In the genomic region with DNA sequence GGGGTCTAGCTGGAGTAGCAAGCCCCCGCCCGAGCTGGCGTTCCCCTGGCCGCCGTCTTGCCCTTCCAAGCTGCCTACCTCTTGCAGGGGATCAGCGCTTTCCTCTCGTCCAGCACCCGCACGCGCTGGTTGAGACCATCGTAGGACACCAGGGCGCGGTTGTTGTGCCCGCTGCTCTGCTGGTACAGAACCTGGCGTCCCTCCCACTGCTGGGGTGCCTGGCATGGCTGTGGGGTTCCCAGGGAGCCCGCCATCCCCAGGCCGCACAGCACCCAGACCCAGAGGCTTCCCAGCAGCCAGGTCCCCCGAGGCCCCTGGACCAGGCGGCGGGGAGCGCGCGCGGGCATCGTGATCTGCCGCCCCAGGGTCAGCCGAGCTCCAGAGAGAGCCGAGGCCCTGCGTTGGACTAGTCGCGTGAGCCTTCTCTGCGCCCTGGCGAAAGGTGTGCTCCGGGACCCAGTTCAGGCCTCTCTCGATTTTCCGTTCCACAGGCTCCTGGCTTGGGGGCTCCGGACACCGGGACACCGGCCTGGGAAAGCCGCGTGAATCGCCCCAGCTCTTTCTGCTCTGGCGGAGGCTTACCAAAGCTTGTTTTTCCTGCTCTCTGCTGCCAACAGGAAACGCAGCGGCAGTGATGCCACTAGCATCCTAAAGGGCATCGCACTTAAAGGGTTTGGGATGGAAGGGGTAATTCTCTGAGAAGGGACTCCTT, we compare ENCODE assay signal across 8 mouse cellular contexts. TPM values are rescaled to one million over a fixed set of nuclear protein-coding genes. Genes with fewer than 3 reads are reported as not detected.
A peak's percentile ranks its signal among the peaks of the same experiment; 100 is the strongest.
DNase-seq lines count a peak whose midpoint lies in the region; ATAC-seq and TF ChIP-seq lines count a peak whose summit lies in the region.

A gene (minus strand): TSS at position 712 of the 712 bp plus-strand sequence.

- H3K27me3 ChIP-seq in Patski: no peaks in the 10 kb centered on the region
- peaks cover 35% of the 10 kb centered on the region for H3K27me3 ChIP-seq in hindbrain, embryonic 10.5 days (ENCODE audit: insufficient read depth, poor library complexity, severe bottlenecking)

- no peaks in the 10 kb centered on the region for H3K9me3 ChIP-seq in hindbrain, embryonic 10.5 days

- TF ChIP-seq CTCF in Patski (IDR thresholded peaks at IDR 0.05): peak; percentile 89

- CTCF ChIA-PET in Patski (lab: Charles Lee): interaction anchor here (0.8 to 2.1 kb wide), 7 partner anchors 10 to 254 kb away, joined by 3 to 10 read pairs (median 3); no protein-coding TSS in a partner anchor

- under 1% methylated on average over 46 of the region's 46 CpGs for WGBS in hindbrain, embryonic 10.5 days

- no peaks in the 10 kb centered on the region for H3K36me3 ChIP-seq in hindbrain, embryonic 10.5 days

- H3K4me3 ChIP-seq in hindbrain, embryonic 10.5 days: peak within 1 kb of the TSS; percentile 83

- in situ Hi-C loops in Patski (cut with MboI; ENCODE audit: low pct_unique_long_range_greater_than_20kb): no loop called here

- peak within 1 kb of the TSS; percentile 93 for H3K27ac ChIP-seq in hindbrain, embryonic 10.5 days

- POLR2A ChIA-PET in Patski (lab: Charles Lee): interaction anchor here (0.8 to 1.2 kb wide), 2 partner anchors 13 to 17 kb away, joined by 3 read pairs; no protein-coding TSS in a partner anchor

- peak; percentile 98 for ATAC-seq in Patski

- peak; percentile 50 for DNase-seq in Patski (ENCODE audit: low read depth, low spot score)
- DNase-seq in cerebellum, adult 9-11 months: peak; percentile 86
- peak; percentile 55 to 85 for DNase-seq in frontal cortex, adult 2 months (ENCODE audit: extremely low spot score in 1 of 2, low spot score in 1 of 2)
- DNase-seq in hindbrain, embryonic 10.5 days (ENCODE audit: low spot score): peak; percentile 84
- DNase-seq in layer of hippocampus, postnatal 14 days (ENCODE audit: low spot score in 2 of 2): peak; percentile 78 to 79
- peak; percentile 79 for DNase-seq in lung, postnatal 10 days
- peak; percentile 87 for DNase-seq in retina, embryonic 14.5 days (ENCODE audit: low spot score)
- DNase-seq in urinary bladder, adult 2 months (ENCODE audit: low spot score): peak; percentile 33

- H3K4me1 ChIP-seq in hindbrain, embryonic 10.5 days (replicated peaks): peaks cover 33% of the 10 kb centered on the region

RNA-seq across cellular contexts. Expression of the gene that starts here (rescaled TPM):
- 62.1 TPM for polyA plus RNA-seq in Patski (2021)
- polyA plus RNA-seq in frontal cortex, adult 2 months (2012; rRNA removed): 84.6 and 88.5 TPM in 2 replicates
- 15.7 and 16.0 TPM in 2 replicates for polyA plus RNA-seq in hindbrain, embryonic 10.5 days (2016; fragmentation: Nextera tagmentation; extraction: Ambion mirVana)
- 10 to 100 TPM; 55.7 to 59.2 TPM for total RNA-seq in layer of hippocampus, postnatal 14 days (2021)
- 26.2 and 27.6 TPM in 2 replicates for polyA plus RNA-seq in urinary bladder, adult 2 months (2012; rRNA removed)

Comparison
In these comparisons a context has a peak if more than half of its experiments do, and no peak if none do; other contexts are left out.
1. Peak in every context shown above with its lines: DNase-seq, ATAC-seq, H3K4me3 ChIP-seq and H3K27ac ChIP-seq.
2. DNase-seq: peak in every context shown above with its lines; median percentile 87 in retina, embryonic 14.5 days; 86 in cerebellum, adult 9-11 months; 84 in hindbrain, embryonic 10.5 days; 79 in lung, postnatal 10 days; 78 in layer of hippocampus, postnatal 14 days; 70 in frontal cortex, adult 2 months; 50 in Patski; 33 in urinary bladder, adult 2 months.